Mouse (Mus musculus): ENCODE data around the gene Vps36. TPM values are rescaled to one million over a fixed set of nuclear protein-coding genes. Genes with fewer than 3 reads are reported as not detected.

The Vps36 gene
- polyA plus RNA-seq, 1 experiment from 2014 or later = 39.3 TPM

DNA sequence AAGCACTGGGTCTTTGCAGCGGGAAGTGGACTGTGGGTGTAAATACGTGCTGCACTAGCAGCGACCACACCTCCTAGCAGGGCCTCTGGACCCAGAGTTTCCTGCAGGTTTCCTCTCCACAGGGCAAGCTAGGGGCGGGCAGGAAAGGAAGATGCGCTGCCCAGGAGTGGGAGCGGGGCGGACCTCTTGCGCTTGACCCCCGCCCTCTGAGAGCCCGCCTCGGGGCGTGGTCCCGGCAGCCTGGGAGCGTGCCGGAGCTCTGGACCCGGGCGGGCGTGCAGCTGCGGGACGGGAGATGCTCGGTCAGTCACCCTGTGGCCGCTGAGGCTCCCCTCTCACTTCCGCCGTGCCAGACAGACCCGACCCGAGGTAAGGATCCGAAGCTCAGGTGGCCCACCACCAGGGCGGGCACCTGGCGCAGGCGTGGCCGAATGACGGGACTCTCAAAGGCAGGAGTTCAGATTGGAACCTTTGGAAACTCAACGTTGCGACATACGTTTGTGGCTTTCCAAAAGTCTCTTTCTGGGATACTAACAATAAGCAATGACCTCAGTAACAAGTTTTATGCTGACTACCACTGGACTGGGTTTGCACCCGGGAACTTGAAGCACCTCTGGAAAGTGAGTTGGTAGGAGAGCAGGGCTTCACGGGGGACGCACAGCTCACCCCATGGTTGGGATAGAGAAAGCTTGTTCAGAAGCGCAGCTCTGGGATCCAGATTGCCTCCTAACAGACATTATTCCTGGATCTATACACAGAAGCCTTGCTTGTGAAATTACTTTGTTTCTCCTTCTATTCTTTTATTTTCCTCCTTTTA is 34.7 kb downstream of the Vps36 start, which contains the start of gene Thsd1:
Thsd1 (plus strand) TSS at position 253 of the 817 bp plus-strand sequence.
- peaks cover 29% of the 10 kb centered on the region for H3K27me3 ChIP-seq
- peak; percentile 86 for ATAC-seq (ENCODE audit: low FRiP score, low read depth)
- peak within 1 kb of the TSS; percentile 97 for H3K4me2 ChIP-seq (replicated peaks)
- 1% methylated on average over 39 of the region's 39 CpGs for WGBS
- peaks cover 13% of the 10 kb centered on the region for H3K4me1 ChIP-seq
- peak within 1 kb of the TSS; percentile 62 for H3K9ac ChIP-seq (replicated peaks)
- H3K27ac ChIP-seq (replicated peaks) = no peak within 1 kb of the TSS
- H3K4me3 ChIP-seq = peak within 1 kb of the TSS; percentile 56
- H3K36me3 ChIP-seq = peaks cover 7% of the 10 kb centered on the region; the same call in 1 of the 2 replicates
- H3K9me3 ChIP-seq = no peaks in the 10 kb centered on the region

DNA sequence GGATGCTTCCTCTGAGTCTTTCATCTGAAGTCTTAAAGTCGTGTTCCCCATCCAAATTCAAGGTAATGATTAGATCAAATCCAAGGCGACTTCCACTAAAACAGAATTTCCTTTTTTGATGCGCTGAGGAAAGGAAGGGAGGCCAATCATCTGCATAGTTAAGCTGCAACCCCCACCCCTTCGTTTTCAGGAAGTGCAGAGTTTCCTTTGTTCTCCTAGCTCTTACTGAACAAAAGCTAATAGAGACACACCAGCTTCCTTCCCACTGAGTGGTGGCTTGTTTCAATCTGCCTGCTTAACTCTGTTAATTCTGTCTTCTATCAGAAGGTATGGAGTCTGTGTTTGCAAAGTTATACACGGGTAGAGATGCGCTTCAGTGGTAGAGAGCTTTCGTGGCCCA is 36.0 kb downstream of the Vps36 start:
- no peak for ATAC-seq (ENCODE audit: low FRiP score, low read depth)
- Histone ChIP-seq H3K9ac (replicated peaks) (no peak overlapping the region), H3K4me2 (replicated peaks) (peak overlapping the region; percentile 9; the same call in 1 of the 2 replicates), H3K4me3 (no peak overlapping the region), H3K9me3 (no peaks in the 10 kb centered on the region), H3K36me3 (peaks cover 2% of the 10 kb centered on the region; the same call in 1 of the 2 replicates), H3K27ac (replicated peaks) (no peak overlapping the region), H3K27me3 (peaks cover 29% of the 10 kb centered on the region), H3K4me1 (peaks cover 13% of the 10 kb centered on the region)
- 35% methylated on average over 7 of the region's 7 CpGs for WGBS

DNA sequence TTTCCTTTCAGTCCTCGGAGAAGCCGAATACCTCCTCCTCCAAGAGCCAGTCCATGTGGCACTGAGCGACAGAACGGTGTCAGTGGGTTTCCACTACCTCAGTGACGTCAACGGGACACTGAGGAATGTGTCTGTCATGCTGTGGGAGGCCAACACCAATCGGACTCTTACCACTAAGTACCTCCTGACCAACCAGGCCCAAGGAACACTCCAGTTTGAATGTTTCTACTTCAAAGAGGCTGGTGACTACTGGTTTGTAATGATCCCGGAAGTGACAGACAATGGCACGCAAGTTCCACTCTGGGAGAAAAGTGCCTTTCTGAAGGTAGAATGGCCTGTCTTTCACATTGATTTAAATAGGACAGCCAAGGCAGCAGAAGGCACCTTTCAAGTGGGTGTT is 50.4 kb downstream of the Vps36 start:
- Histone ChIP-seq H3K36me3 (no peaks in the 10 kb centered on the region), H3K9me3 (no peaks in the 10 kb centered on the region), H3K9ac (replicated peaks) (no peak overlapping the region), H3K27me3 (no peaks in the 10 kb centered on the region), H3K27ac (replicated peaks) (no peak overlapping the region), H3K4me3 (no peak overlapping the region), H3K4me1 (no peaks in the 10 kb centered on the region), H3K4me2 (replicated peaks) (no peak overlapping the region)
- ATAC-seq (ENCODE audit: low FRiP score, low read depth) = no peak
- 88% methylated on average over 9 of the region's 9 CpGs for WGBS

DNA sequence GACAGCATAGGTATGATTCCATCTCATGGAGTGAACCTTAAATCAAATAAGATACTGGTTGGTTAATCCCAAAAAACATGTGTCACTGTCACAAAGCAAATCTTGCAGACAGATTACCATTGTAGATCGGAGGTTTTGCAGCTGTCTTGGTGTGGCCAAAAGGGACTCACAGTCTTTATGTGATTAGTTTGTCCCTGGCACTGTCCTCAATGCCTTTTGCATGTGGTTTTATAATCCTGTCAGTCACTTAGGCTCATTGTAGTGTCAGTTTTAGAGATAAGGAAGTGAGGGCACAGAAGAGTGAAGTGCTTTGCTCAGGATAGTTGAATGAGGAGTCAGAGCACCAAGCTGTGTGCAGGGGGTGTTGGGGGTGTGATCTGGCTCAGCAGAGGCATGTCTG is 53.1 kb downstream of the Vps36 start:
- ATAC-seq (ENCODE audit: low FRiP score, low read depth) = no peak
- Histone ChIP-seq H3K27me3 (no peaks in the 10 kb centered on the region), H3K4me1 (no peaks in the 10 kb centered on the region), H3K9me3 (no peaks in the 10 kb centered on the region), H3K9ac (replicated peaks) (no peak overlapping the region), H3K27ac (replicated peaks) (no peak overlapping the region), H3K36me3 (no peaks in the 10 kb centered on the region), H3K4me2 (replicated peaks) (no peak overlapping the region), H3K4me3 (no peak overlapping the region)
- whole genome bisulfite sequencing = 79% methylated on average over 1 of the region's 1 CpGs

DNA sequence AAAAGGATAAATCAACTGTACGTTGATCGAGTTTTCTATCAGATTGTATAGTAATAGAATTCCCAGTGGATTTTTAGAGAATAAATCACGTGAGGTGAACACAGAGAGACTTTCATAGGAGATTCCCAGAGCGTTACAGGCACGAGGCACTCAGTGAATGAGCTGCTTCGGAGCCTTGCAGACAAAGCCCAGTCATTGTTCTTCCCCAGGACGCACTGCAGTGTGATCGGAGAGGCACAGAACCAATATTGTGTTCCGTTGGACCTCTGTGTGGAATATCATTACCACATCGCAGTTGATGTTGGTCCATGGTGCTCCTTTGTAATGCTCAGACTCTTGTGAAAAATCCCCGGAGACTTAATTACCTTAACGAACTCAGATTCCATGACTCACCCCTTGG is 55.3 kb downstream of the Vps36 start:
- Histone ChIP-seq H3K36me3 (no peaks in the 10 kb centered on the region), H3K27ac (replicated peaks) (no peak overlapping the region), H3K4me2 (replicated peaks) (no peak overlapping the region), H3K27me3 (no peaks in the 10 kb centered on the region), H3K9me3 (no peaks in the 10 kb centered on the region), H3K4me1 (no peaks in the 10 kb centered on the region), H3K4me3 (no peak overlapping the region), H3K9ac (replicated peaks) (no peak overlapping the region)
- 78% methylated on average over 12 of the region's 12 CpGs for WGBS
- no peak for ATAC-seq (ENCODE audit: low FRiP score, low read depth)

DNA sequence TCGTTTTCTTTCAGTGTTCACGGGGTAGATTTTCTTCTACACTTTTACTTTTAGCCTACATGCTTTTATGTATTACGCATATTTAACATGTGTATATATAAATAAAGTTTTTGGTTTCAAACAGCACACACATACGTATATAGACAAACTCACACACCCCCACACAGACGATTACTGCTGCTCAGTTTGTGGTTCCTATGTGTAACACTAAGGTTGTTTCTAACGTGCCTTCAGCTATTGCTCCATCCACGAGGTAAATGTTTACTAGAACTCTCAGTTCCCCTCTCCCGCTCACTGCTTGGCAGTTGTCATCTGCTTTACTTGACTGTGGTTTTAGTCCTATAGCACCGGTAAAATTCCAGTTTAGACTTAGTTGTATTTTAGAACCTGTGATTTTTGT is 56.5 kb downstream of the Vps36 start:
- H3K27ac ChIP-seq (replicated peaks) = no peak overlapping the region
- ATAC-seq (ENCODE audit: low FRiP score, low read depth) = no peak
- WGBS = 89% methylated on average over 9 of the region's 9 CpGs

DNA sequence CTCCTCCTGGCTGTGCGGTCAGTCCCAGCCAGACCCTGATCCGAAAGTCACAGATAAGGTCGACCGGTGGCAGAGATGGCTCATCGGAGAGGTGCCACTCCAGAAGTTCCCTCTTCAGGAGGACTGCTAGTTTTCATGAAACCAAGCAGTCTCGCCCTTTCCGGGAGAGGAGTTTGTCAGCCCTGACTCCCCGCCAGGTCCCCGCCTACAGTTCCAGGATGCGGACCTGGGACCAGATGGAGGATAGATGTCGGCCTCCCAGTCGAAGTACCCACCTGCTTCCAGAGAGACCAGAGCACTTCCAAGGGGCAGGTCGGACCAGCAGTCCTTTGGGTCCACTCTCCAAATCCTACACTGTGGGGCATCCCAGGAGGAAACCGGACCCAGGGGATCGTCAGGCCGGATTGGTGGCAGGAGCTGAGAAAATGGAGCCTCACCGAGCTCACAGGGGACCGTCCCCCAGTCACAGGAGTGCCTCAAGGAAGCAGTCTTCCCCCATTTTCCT is 66.4 kb downstream of the Vps36 start:
- H3K36me3 ChIP-seq = no peaks in the 10 kb centered on the region
- H3K9ac ChIP-seq (replicated peaks) = no peak overlapping the region
- no peak overlapping the region for H3K4me2 ChIP-seq (replicated peaks)
- no peak for ATAC-seq (ENCODE audit: low FRiP score, low read depth)
- no peak overlapping the region for H3K4me3 ChIP-seq
- H3K4me1 ChIP-seq = no peaks in the 10 kb centered on the region
- 87% methylated on average over 18 of the region's 18 CpGs for WGBS
- no peaks in the 10 kb centered on the region; the same call in 1 of the 2 replicates for H3K27me3 ChIP-seq
- H3K27ac ChIP-seq (replicated peaks) = no peak overlapping the region
- H3K9me3 ChIP-seq = 0 out of 2 replicates have a peak, but pooled peaks cover 4% of the 10 kb centered on the region

More for the DNA sequence above, 56.5 kb downstream of the Vps36 start:
- no peak overlapping the region for H3K4me2 ChIP-seq (replicated peaks)
- no peak overlapping the region for H3K9ac ChIP-seq (replicated peaks)
- no peak overlapping the region for H3K4me3 ChIP-seq
- no peaks in the 10 kb centered on the region for H3K4me1 ChIP-seq
- no peaks in the 10 kb centered on the region for H3K9me3 ChIP-seq
- no peaks in the 10 kb centered on the region for H3K36me3 ChIP-seq
- H3K27me3 ChIP-seq = no peaks in the 10 kb centered on the region

DNA sequence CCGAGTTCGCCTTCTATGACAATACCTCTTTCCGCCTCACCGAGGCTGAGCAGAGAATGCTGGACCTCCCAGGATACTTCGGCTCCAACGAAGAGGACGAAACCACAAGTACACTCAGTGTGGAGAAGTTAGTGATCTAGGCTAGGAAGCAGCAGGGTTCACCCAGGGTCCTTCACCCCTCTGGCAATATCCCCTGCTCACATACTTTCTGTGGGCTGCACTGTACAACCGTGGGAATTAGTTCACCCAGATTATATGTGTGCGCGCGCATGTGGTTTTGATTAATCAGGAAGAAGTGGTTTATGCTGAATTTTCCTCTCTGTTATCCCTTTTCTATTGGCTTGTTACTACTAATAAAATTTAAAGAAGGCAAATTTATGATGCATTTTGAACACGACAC is 66.9 kb downstream of the Vps36 start:
- 65% methylated on average over 12 of the region's 12 CpGs for WGBS
- 0 out of 2 replicates have a peak, but pooled peaks cover 4% of the 10 kb centered on the region for H3K9me3 ChIP-seq
- ATAC-seq (ENCODE audit: low FRiP score, low read depth) = no peak

DNA sequence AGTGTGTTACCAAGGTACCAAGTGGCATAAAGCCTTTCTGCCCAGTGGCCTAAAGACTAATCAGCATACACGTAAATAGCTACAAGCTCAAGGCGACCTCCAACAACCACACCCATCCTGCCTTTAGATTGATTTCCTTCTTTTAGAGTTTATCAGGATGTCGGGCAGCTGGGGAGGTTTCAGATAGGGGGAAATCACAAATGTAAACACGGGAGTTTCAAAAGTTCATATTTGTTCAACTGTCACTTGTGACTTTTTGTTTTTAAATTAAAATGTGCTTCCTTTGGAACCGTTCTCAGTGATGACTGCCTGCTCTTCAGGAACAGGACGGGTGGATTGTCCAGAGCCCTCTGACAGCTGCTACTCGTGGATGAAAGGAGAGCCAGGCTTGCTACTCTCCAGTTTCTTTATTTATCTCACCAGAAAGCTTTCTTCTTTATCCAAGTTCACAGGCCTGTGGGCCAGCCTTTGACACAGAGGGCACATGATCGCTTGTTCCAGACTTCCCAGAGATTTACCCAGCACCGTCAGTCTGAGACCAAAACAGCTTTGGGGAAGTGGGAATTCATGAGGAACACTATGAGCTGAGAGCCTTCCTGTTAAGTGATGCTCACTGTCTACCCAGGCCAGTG is 67.6 kb downstream of the Vps36 start:
- H3K9ac ChIP-seq (replicated peaks) = no peak overlapping the region
- no peaks in the 10 kb centered on the region for H3K4me1 ChIP-seq
- no peak overlapping the region for H3K4me3 ChIP-seq
- H3K27me3 ChIP-seq = no peaks in the 10 kb centered on the region; the same call in 1 of the 2 replicates
- no peaks in the 10 kb centered on the region for H3K36me3 ChIP-seq
- no peak overlapping the region for H3K27ac ChIP-seq (replicated peaks)
- 0 out of 2 replicates have a peak, but pooled peaks cover 4% of the 10 kb centered on the region for H3K9me3 ChIP-seq
- 52% methylated on average over 9 of the region's 9 CpGs for WGBS
- H3K4me2 ChIP-seq (replicated peaks) = no peak overlapping the region
- ATAC-seq (ENCODE audit: low FRiP score, low read depth) = no peak

More for the DNA sequence above, 66.9 kb downstream of the Vps36 start:
- Histone ChIP-seq H3K4me1 (no peaks in the 10 kb centered on the region), H3K9ac (replicated peaks) (no peak overlapping the region), H3K36me3 (no peaks in the 10 kb centered on the region), H3K27ac (replicated peaks) (no peak overlapping the region), H3K4me2 (replicated peaks) (no peak overlapping the region), H3K4me3 (no peak overlapping the region), H3K27me3 (no peaks in the 10 kb centered on the region; the same call in 1 of the 2 replicates)

DNA sequence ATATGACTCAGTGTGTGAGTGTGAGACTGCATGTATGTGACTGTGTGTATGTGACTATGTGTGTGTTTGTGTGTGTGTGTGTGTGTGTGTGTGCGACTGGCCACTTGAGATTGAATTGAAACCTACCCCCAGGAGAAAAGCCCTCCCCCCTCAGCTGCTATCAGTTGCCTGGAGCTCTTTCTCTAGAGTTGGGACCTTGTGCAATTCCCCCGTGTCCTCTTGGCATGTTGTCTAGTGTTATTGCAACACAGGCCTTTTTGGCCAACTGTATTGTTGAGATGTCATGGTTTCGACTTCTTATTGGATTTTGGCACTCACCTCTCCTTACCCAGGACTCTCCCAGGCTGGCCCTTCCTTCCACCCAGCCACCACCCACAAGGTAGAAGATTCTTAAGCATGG is 69.7 kb downstream of the Vps36 start:
- no peak for ATAC-seq (ENCODE audit: low FRiP score, low read depth)
- Histone ChIP-seq H3K27me3 (no peaks in the 10 kb centered on the region; the same call in 1 of the 2 replicates), H3K4me2 (replicated peaks) (no peak overlapping the region), H3K9ac (replicated peaks) (no peak overlapping the region), H3K4me3 (no peak overlapping the region), H3K4me1 (no peaks in the 10 kb centered on the region), H3K36me3 (no peaks in the 10 kb centered on the region), H3K27ac (replicated peaks) (no peak overlapping the region), H3K9me3 (0 out of 2 replicates have a peak, but pooled peaks cover 4% of the 10 kb centered on the region)
- WGBS = 86% methylated on average over 3 of the region's 3 CpGs

DNA sequence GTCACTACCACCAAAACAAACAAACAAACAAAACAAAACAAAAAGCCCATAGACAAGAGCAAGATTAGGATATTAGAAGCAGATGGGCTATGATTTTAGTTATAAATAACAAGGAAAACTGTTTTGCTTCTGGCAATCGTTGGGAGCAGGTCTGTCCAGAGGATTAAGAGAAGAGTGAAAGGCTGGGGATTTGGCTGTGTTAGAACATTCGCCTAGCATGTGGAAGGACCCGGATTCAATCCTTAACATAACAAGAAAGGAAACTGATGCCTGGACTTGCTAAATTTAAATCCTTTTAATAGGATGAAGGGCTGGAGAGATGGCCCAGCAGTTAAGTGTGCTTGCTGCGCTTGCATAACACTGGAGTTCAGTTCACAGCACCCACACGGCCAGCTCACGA is 71.7 kb downstream of the Vps36 start:
- no peak overlapping the region for H3K9ac ChIP-seq (replicated peaks)
- H3K4me2 ChIP-seq (replicated peaks) = no peak overlapping the region
- no peaks in the 10 kb centered on the region for H3K36me3 ChIP-seq
- no peak overlapping the region for H3K4me3 ChIP-seq
- no peaks in the 10 kb centered on the region for H3K9me3 ChIP-seq
- H3K27me3 ChIP-seq = no peaks in the 10 kb centered on the region
- H3K27ac ChIP-seq (replicated peaks) = no peak overlapping the region
- no peak for ATAC-seq (ENCODE audit: low FRiP score, low read depth)
- WGBS = 69% methylated on average over 6 of the region's 6 CpGs
- no peaks in the 10 kb centered on the region for H3K4me1 ChIP-seq

DNA sequence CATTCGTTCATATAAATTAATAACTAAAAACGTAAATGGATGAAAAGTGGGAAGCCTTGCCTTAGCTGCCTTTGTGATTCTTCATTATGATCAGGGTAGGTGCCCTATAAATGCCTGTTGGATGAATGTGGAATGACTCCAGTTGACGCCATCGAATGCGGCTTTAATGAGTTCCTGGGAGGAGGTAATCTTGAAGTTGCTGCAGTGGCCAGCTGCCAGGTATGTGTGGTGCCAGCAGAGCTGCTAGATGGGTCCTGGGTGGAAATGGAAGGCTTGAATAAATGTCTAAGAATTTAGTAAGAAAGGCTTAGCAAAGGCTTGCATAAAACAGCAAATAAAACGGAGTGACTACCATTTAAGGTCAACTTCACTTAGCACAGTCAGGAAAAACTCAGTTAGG is 72.2 kb downstream of the Vps36 start:
- no peak overlapping the region for H3K27ac ChIP-seq (replicated peaks)
- no peak for ATAC-seq (ENCODE audit: low FRiP score, low read depth)

More for the DNA sequence above, 72.2 kb downstream of the Vps36 start:
- H3K4me2 ChIP-seq (replicated peaks) = no peak overlapping the region
- H3K4me3 ChIP-seq = no peak overlapping the region
- H3K4me1 ChIP-seq = no peaks in the 10 kb centered on the region
- H3K27me3 ChIP-seq = no peaks in the 10 kb centered on the region
- H3K36me3 ChIP-seq = no peaks in the 10 kb centered on the region
- 88% methylated on average over 6 of the region's 6 CpGs for WGBS
- H3K9ac ChIP-seq (replicated peaks) = no peak overlapping the region
- no peaks in the 10 kb centered on the region for H3K9me3 ChIP-seq
